Mouse (Mus musculus) brain, embryonic 14.5 days (tissue): ENCODE results near the gene Ubap2l.

Experiments
- CTCF ChIP-seq: fragments of 200-500 bp; IDR thresholded peaks from 2 replicates; pipeline ENCODE4 v1.5.1; 2012; ENCODE audit warnings: inconsistent platforms, mild to moderate bottlenecking, moderate library complexity, borderline replicate concordance; ENCODE audit not compliant: insufficient read depth, insufficient read length; ENCODE audit errors: extremely low read depth
- POLR2A ChIP-seq: fragments of 200-500 bp; IDR thresholded peaks from 2 replicates; pipeline ENCODE4 v1.6.1; 2012; ENCODE audit warnings: mild to moderate bottlenecking, inconsistent platforms, borderline replicate concordance; ENCODE audit not compliant: poor library complexity, insufficient read depth, insufficient read length, severe bottlenecking; ENCODE audit errors: extremely low read depth

DNA sequence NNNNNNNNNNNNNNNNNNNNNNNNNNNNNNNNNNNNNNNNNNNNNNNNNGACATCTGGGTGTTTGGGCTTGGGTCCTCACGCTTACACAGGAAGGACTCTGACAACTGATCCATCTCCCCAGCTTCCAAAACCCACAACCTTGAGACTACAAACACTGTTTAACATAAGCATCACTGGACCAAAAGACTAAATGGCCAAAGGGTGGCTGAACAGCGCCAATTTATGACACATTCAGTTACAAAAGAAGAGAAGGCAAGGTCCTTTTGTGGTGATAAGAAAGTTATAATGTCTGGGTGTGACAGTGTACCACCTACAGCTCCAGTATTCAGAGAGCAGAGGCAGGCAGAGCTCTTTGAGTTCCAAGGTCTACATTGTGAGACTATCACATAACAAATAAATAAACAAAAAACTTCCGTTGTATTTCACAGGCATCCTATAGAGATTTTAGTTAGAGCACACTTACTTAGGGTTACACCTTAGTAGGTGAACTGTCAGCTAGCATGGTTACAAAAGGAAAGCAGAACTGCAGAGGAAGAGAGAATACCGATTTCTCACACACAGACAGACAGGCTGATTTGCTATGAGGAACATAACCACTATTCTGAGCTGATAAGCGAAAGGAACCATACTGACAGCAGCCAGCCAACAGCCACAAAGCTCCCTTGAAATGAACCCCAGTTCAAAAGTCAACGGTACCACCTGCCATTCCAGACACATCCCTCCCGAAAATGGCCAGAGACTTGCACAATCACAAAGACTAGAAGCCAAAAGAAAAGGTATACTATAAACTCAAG lies 96.1 kb downstream of the Ubap2l start:
- no peak for TF ChIP-seq CTCF
- no peak for TF ChIP-seq POLR2A
